Mouse (Mus musculus) layer of hippocampus, adult 9-10 months (tissue): Measurements from ENCODE around the gene Bcdin3d.

Source experiments
- DNase-seq: peaks from one replicate; pipeline ENCODE4 v3.0.0; 2022; ENCODE audit warnings: low spot score

Gene Bcdin3d

DNA sequence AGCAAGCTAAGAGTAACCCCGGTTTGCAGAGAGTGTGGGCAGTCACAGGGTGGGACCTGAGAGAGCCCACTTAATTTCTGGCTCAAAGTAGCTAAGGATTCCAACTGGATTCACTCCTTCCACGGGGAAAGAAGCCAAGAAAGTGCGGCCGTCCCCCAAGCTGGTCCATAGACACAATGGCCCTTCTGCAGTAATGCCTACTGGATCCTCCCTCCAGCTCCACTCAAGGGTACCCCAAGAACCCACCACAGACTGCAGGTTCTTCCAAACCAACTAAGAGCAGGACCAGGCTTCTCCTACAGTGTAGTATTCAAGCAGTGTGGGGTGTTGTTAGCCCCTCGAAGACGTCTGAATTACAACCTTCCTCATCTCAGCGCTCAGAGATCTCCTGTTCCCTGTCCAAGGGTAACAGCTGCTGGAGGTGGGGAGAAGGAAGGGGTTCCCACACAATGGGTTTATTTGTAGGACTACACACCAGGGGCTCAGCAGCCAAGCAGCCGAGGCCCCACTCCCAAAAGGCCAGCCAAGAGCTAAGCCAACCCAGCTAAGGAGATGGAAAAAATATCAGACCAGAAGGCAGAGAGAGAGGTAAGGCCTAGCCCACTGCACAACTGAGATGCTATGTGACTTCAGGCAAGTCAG is 33.6 kb downstream of the Bcdin3d start:
- no peak for DNase-seq

DNA sequence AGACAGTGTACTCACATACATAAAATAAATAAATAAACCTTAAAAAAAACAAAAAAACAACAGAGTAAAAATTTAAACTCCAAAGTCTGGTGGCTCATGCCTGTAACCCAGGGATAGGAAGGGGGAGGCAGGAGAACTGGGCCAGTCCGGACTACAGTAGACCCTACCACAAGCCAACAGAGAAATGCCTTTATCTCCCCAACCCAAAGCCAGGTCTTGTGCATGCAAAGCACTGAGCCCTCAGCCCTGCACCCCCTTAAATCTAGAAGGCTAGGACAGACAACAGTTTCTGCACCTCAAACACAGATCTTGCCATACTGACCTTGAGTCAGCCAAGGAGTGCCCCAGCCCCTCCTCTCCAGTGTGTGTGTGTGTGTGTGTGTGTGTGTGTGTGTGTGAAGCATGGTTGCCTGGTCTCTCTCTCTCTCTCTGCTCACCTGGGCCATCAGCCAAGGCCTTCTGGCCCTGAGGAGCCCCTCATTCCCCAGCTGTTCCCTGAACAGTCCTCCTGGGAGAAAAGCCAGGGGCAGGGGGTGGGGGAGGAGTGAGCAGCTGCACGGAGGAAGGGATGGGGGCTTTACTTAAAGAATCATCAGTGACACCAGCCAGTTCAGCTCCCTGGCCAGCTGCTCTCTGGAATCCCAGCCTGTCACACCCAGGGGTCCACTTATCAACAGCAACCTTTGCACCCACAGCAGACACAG is 34.3 kb downstream of the Bcdin3d start:
- DNase-seq, result no peak

DNA sequence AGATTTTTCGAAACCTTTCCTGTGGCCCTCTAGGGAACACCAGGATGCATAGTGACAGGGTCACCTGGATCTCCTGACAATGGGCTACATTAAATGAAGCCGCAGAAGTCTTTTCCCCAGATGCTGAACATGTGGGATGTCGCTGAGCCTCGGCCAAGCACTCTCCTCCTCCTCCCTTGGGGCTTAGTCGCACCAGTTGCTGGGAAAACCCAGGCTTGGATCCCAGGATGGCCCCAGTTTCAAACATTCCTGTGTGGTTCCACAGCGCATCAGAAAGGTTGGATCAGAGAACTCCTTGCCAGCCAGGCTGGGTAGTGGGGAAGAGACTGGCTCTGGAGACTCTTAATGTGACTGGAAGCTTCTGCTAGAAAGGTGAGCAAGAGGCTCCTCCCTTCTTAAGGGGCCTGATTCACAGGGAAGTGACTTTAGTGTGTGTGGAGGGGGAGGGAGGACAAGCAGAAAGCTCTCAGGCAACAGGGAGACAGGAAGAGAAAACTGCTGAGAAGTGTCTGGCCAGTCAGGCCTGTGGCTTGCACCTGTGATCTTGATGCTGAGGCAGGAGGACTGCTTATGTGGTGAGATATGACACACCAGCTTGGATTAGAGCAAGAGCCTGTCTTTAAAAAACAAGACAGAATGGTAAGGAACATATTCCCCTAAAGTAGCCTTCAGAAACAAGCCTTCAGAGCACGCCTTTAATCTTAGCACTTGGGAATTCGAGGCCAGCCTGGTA is 35.4 kb downstream of the Bcdin3d start:
- no peak for DNase-seq

DNA sequence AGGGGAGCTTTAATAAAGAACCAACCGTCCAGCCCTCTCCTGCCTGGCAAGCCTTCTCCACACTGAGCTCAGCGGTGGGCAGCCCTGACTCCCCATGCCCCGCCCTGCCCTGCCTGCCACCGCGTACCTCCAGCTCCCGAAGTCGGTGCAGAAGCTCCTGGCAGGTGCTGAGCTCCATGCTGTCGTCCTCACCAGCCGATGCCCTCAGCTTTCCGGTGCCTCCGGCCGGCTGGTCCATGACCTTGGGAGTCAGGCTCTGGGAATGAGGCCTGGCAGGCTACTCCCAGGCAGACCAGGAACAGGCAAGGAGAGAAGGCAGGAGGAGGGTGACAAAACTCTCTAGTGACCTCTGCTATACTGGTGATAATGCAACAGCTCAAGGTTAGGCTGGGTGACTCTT is 40.6 kb downstream of the Bcdin3d start:
- DNase-seq, result no peak

DNA sequence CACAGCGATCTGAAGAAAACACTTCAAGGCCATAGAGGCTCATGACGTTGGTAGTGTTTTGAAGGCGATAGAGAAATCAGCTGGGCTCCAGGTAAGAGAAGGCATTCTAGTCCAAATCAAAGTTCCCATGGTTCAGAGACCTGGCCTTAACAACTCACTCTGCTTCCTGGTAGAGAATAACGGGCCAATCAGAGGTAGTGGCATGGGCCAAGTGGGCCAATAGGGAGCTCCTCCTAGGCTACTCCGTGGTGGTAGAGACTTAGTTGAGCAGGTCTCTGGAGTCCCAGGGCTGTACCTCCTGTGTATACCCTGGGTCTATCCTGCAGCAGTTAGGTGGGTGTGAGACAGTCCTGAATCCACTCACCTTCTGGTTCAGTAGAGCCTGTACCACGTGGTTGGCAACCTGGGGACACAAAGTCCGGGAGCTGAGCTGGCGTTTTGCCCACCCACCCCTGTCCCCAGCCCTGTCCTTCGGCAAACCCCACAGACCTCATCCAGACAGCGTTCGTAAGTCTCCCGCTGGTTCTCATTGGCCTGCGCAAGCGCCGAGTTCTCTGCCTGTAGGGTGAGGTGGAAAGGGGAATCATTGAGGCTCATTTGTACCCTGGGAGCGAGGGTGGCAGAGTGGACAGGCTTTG is 41.3 kb downstream of the Bcdin3d start:
- no peak for DNase-seq

DNA sequence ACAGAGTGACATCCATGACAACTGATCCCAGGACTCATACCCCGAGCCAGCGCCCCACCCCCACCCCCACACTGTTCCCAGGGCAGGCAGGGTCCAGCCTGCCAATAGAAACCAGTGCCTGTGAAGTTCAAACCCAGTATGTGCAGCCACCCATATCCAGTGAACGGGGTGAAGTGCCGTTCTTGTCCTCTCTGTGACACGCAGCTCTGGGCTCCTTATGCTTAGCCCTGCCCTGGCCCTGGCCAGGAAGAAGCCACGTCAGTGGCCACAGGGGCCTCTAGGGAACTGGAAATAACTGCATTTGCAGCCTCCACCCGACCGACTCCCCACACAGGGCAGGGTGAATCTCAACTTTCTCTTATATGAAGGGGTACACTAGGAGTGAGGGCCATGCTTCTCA is 42.6 kb downstream of the Bcdin3d start:
- DNase-seq, result no peak

DNA sequence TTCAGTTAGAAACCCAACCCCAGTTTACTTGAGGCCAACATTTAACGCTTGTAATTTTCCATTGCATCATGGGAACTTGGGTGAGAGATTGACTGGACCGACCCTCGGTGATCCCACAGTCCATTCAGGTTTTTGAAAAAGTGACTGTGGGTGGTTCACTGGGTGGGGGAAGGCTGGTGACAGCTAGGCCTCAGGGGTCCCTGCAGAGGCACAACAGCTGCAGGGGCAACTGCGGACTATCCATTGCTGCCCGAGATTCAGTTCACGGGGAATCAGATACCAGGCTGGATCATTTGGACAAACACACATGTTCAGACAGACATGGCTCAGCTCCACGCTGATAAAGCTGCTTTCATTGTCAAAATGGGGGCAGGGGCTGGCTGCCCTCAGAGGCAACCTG is 43.0 kb downstream of the Bcdin3d start:
- DNase-seq, result no peak

DNA sequence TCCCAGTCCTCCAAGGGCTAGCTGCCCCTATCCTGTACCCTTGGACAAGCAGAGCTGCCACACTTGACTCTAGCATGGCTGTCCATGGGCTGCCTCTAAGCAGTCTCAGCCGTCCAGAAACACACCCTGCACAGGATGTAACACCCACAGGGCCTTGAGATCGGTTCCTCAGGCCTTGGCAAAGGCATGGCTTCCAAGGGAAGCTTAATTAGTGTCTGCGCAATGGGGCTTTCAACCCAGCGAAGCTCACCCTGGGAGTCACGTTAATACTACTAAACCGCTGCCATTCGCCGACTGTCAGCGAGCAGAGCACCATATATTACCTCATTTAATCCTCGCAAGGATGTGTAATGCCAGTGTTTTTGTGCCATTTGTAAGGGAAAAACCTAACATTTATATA is 43.5 kb downstream of the Bcdin3d start:
- DNase-seq, result no peak

DNA sequence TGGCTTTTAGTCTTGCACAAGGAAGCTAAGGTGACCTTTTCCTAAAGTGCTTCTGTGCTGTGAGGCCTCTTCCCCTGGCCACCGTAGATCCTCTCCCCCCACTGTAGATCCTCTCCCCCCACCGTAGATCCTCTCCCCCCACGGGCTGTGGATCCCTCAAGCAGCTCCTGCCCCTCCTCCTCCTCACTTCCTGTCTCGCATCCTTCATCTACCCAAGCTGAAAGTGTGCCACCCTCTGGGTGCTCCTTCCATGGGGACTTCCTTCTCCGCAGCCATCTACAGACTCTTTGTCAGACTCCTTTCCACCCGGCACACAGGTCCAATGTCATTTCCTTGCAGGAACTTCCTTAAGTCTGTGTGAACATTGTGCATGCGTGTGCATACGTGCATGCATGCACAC is 44.1 kb downstream of the Bcdin3d start:
- DNase-seq, result no peak

DNA sequence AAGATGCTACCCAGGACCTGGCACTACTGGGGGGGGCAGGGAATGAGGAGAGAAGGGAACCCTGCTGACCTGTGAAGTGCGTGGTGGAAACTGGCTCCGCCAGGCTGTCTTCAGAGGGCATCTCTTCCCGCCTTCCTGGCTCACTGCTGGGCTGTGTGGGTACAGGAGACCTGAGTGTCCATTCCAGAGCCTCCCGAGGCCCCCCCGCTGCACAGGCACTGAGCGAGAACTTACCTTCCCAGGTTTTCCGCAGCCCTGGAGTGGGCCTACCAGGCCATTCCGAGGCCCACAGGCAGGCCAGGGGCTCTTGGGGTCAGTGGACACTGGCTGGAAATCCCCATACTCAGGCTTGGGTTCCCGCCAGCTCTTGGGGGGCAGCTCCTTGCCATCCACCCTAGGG is 50.6 kb downstream of the Bcdin3d start:
- no peak for DNase-seq

DNA sequence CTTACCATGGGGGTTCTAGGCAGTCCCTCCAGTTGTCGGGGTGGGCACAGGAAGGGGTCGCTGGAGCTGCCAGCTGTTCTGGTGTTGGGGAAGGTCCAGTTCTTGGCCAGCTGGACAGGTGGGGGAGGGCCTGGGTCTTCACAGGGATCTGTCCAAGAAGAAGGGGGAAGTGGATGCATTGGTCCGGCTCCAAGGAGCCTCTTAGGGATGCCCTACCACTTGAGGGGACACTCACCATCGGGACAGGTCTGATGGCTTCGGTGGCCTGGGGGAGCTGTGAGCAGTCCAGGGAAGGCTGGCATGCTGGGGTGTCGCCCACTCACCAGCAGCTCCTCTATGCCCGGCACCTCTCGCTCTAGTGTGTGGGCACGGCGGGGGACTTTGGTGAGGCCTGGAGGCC is 51.4 kb downstream of the Bcdin3d start:
- DNase-seq, result no peak

DNA sequence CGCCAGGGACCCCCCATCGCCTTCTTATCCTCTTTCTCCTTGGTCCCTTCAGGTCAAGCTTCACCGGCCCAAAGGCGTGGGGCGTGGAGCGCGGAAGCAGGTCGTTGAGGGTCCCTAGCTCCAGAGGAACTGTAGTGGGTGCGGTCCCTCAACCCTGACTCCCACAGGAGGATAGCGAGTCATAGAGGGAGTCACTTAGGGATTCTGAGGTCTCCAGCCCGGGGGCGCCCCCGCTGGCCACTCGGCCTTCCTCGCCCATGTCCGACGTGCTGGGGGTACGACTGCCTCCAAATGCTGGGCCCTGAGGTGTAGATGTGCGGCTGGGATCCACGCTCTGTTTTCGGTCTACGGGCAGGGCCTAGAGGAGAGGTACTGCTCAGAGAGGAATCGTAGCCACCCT is 52.0 kb downstream of the Bcdin3d start:
- no peak for DNase-seq

DNA sequence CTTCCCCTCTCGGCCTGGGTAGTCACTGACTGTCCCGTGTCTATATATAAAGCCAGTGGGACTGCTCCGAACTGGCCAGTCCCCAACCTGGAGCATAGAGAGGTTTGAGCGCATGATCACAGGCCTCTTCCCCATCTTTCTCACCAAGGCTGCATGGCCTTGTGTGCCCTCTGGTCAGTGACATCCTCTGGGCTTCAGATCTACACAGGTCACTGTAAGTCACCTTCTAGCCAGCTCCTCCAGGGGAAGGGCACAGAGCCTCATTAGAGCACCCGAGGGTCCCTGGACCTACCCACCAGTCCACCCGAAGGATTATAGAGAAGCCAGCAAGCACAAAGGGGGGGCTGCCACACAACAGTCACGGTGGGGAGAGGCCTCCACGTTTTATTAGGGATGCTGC is 52.9 kb downstream of the Bcdin3d start:
- DNase-seq, result no peak

DNA sequence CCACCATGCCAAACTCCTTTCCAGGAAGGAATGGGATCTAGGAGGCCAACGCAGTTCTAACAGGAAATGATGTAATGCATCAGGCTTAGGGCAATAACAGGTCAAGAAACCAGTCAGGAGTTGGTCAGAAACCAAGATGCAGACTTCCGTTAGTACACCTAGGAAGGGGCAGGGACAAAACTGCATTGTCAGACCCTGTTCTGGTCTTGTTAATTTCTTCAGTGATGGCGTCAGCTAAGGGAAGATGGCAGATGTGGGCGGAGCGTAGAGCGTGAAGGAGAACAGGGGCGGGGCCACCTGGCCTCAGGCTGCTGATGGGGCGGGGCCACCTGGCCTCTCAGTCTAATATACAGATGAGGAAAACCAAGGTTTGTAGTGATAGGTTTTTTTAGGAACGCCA is 53.4 kb downstream of the Bcdin3d start:
- no peak for DNase-seq

DNA sequence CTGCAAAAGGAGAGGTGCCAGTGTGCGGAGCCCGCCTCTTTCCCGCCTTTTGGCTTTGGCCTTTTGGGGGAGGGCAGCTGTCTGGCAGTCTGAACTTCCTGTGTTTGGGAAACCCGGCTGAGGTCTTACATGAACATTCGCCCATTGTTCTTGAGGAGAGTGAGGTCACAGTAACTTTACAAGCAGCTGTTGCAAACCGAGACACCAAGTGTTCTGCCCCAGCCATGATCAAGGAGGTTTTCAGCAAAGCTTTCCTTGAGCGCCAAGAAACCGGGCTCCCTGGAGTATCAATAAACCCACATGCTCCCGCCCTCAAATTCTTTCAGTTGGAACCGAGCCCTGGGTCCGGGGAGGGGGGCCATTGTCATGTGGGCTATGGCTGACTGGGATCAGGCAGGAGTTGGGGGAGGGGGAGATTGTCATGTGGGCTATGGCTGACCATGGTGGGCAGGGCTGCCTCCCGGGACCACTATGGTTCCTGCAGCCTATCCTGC is 54.0 kb downstream of the Bcdin3d start:
- no peak for DNase-seq

DNA sequence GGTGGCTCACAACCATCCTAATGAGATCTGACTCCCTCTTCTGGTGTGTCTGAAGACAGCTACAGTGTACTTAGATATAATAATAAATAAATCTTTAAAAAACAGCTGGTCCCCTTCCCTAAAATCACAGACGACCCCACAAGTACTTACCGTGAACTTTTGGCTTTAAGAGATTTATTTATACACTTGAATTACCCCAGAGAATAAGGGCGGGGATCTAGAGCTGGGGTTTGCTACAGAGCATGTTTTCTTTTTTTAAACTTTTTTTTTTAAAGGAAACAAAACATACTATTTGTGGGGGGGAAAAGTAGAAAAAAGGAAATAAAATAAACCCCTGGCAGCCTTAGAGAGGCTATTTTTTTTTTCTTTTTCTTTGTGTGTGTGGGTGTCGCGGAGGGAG is 54.4 kb downstream of the Bcdin3d start:
- DNase-seq, result no peak
